Mouse (Mus musculus) induced T-regulatory cell, adult 2 months (primary cell): ENCODE measurements at regions not wholly inside any gene's neighbourhood (a gene's known extent, or its start where the extent isn't known, plus 50 kb on each side); places are given as distances from the start of the nearest gene placed in this dataset.

ENCODE experiments used
- DNase-seq: peaks from one replicate; pipeline ENCODE4 v3.0.0-alpha.2; 2012; ENCODE audit warnings: low read depth

- no peak for DNase-seq
Measured at GRCm38 (mm10) chr12:106128944-106129724, 119.1 kb downstream of the Vrk1 start.

DNA sequence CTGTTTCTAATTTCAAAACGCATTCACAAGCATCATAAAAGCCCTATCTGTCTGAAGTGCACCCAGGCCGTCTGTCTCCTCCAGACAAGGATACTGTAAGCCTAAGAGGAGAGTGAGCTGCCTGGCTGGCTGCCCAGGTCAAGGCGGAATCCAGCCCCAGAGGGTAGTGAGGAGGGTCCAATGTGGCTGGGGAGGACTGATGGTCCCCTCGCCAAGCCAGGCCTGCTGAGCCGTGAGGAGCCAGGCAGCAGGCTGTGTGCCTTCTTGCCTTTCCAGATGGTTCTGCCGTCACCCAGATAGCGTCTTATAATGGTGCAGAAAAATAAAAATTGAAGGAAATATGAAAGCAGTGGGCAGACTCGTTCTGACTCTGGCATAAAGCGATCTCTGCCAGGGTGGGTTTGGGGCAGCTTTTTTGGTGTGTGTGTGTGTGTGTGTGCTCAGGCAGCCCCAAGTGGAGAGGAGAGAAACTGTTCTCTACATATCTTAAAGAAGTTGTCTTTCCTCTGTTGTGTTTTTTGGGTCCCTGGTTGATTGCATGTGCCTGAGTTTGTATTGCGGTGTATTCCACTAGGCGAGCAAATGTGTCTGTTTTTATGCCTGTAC, 120.1 kb downstream of the Vrk1 start:
- DNase-seq = no peak

GRCm38 (mm10) chr12:106132715-106133114, 122.7 kb downstream of the Vrk1 start:
- DNase-seq = no peak

DNA sequence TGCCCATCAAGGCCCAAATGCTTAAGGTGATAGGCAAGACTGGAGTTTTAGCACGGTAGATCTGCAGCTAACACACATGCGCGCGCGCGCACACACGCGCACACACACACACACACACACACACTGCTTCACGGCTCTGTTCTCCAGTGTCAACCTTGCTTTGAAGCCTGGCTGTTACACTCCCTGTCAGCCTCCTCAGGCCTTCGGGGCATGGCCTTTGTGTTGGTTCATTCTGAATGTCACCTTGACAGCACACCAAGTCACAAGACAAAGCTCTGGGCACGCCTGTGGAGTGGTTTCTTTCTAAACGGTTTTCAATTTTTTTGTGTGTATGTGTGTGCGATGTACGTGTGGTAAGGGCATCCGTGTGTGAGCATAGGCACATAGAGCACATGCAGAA, 128.4 kb downstream of the Vrk1 start:
- DNase-seq = no peak

DNA sequence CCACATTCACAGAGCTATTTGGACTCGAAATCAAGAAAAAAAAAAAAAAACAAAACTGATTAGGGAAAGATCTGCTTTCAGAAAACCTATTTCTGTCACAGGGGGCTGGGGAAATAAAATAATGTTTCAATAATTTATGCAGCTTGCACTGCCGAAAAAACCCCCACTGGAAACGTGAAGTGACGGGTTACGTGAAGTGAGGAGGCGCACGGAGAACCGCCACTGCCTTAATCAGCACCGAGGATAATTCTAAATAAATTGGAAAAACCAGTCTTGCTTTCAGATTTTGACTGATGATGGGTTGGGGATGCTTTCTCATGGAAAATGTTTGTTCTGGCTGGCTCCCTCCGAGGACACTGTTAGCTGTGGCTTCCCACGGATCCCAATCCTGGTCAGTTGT, 129.5 kb downstream of the Vrk1 start:
- DNase-seq = no peak

GRCm38 (mm10) chr12:106139927-106140326, 129.9 kb downstream of the Vrk1 start:
- DNase-seq = no peak

GRCm38 (mm10) chr12:106140671-106141070, 130.6 kb downstream of the Vrk1 start:
- DNase-seq = no peak

DNA sequence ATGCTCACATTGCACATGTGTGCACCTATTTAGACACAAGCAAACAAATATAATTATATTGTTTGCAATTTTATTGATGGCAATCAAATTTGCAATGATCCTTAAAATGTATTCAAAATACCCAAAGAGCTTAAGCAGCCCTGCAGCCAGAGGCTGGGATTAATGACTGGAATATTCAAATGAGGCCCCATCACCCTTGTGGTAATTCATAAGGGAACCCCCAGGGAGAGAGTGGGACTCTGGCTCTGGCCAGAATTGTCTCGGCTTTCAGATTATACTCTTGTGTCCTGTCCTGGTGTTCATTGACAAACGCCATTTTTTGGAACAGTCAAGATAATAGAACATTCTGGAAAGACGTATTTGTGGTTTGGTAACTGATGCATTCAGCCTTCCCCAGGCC, 133.5 kb downstream of the Vrk1 start:
- no peak for DNase-seq

DNA sequence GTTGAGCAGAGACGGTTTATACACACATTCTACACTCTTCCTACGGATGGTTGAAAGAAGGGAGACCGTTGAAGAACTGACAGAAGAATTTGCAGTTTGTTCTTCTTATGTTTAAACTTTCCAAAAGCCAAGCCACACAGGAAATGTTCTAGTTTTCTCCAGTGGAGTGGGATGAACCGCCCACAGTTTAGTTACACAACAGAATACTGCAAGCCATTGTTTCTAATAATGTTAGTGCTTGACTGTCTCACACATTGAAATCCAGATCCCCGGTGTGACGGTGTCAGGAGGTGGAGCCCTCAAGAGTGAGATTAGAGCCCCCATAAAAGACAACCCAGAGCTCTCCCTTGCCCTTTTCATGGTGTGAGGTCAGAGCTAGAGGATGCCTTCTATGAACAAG, 146.8 kb downstream of the Vrk1 start:
- DNase-seq = no peak

DNA sequence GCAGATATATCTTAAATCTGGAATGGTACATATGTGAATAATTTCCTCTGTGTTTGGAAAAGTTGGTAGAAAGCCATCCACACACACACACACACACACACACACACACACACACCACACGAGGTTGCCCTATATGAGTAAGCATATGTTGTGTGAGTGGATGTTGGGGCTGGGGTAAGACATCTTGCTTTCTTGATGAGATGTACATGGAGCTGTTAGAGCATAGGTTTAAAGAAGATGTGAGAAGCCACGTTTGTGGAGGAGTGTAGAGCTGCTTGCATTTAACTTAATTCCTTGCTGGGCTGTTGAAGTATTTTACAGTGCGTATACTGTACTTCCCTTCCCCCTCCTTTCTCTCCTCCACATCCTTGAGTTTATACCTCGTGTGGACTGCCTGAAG, 147.8 kb downstream of the Vrk1 start:
- no peak for DNase-seq

DNA sequence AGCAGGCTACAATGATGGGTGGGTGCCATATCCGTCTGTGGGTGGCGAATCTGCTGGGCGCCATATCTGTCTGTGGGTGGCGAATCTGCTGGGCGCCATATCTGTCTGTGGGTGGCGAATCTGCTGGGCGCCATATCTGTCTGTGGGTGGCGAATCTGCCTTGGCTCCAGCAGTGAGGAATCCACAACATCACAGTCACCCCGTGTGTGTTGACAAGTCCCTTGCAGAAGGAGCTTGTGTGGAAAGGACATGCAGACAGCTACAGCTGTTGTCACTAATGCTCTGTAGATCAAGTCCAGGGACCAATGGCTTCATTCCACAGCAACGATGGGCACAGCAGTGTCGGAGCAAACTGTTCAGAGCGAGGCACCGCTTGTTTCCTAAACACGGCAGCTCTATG, 148.6 kb downstream of the Vrk1 start:
- no peak for DNase-seq

- no peak for DNase-seq
Measured at GRCm38 (mm10) chr12:106171301-106171700, 161.3 kb downstream of the Vrk1 start.

GRCm38 (mm10) chr12:106173211-106173610, 163.2 kb downstream of the Vrk1 start:
- DNase-seq = no peak

- DNase-seq = peak; percentile 17
Measured at GRCm38 (mm10) chr12:106174070-106174980, 164.3 kb downstream of the Vrk1 start.

- DNase-seq = no peak
Measured at GRCm38 (mm10) chr12:106174981-106175700, 165.1 kb downstream of the Vrk1 start.

DNA sequence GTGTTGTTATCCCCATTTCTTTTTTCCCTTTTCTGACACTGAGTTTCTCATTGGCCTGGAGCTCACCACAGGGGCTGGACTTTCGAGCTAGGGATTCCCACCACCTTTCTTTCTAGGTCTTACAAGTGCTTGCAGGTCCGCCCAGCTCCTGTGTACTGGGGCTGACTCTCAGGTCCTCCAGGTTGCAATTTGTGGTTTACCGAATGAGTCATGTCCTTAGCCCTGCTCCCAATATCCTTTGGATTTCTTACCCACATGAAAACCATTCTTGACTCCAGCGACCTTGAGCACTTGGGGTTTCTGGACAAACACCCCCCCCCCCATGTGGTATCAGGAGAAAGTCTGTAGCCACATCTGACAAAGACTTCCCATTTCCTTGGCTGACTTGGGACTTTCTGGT, 167.3 kb downstream of the Vrk1 start:
- no peak for DNase-seq

DNA sequence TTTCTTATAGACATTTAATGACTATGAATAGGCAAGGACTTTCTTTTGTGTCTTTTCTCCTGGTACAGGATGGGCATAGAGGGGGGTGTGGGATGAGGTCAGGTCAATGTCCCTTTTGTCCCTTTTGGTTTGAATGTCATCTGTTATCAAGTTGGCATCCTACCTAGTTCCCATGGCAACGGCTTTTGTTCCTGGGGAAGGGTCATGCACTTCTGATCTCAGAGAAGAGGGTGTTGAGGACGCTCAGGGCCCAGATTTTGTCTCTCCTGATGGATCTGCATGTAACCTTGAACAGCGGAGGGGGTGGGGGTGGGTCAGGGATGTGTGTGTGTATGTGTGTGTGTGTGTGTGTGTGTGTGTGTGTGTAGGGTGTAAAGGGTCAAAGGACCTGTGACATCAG, 167.8 kb downstream of the Vrk1 start:
- no peak for DNase-seq

DNA sequence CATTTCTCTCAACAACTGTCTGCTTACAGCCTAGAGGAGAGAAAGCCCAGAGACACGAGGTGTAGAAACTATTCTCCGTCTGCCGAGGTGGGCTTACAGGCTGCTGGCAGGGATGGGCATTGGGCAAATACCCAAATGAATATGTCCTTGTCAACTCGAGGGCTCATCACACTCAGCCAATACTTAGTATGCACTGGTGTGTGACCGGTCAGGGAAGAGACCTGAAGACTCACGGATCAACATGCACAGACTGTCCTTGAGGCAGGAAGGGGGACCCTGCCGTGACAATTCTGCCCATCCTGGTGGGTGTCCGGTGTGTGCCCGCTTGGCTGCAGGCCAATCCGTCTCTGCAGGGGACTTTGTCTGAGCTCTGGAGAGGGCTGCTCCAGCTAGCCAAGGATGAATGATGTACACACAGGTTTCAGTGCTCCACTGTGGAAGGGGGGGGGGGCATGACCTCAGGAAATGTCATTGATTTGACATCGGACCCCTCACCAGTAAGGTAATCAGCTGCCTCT, 168.7 kb downstream of the Vrk1 start:
- DNase-seq = no peak

DNA sequence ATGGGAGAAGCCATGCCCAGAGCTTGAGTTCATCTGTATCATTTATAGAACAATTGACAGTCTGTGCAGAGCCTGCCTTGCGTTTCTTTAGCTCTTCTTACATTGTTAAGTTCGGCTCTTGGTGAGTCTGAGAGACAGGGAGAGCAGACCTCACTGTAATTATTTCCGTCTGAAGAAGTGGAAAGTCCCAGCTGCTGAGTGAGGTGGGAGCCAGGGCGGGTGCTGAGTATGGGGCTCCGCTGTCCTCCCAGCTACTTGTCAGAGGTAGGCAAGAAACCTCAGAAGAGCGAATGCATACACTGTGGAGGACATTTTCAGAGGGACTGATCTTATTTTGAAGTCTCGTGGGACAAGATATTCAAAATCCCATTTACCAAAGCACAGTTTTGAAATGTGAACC, 172.9 kb downstream of the Vrk1 start:
- DNase-seq = peak; percentile 35

DNA sequence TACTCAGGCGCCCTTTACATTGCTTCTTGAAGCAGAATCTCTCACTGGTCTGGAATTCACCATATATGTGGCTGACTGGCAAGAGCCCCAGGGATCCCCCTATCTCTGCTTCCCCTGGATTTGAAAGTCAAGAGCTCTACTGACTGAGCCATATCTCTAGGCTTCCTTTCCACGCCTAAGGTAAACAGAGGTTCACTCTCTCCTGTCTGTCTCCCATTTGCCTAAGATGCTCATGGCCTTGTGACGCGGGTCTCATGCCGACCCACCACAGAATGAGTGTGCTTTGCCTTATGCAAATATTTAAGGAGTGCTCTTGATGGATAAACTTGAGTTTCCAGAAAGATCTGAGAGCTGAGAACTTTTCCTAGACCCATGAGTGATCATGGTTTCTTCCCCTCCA, 173.9 kb downstream of the Vrk1 start:
- no peak for DNase-seq

DNA sequence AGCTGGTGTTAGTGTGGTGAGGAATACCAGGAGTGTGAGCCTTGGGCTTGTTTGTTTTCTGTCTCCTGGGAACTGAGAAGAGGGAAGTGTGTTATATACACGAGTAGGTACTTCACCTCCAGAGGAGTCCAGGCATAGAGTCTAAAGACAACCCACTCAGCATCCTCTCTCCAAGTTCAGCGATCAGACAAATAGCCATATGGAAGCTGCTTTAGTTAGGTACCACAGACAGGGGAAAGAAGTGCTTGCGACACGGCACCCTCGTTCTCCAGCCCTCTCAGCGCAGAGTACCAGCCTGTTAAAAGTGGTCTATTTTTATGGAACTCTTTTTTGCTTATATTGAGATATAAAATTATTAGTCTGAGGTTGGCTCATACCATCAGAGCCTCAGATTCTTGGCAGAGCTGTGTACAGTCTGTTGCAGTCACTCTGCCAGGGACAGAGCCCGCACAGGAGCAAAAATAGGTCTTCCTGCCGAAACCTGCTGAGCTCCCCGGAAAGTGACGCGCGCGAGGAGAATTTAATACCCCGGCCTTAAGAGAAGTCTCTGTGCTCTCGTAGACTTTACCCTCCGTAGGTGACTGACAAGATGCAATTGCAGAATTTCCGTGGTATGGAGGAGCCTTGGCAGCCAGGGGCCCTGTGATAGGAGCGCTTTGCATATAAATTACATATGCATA, 175.5 kb downstream of the Vrk1 start:
- DNase-seq = peak; percentile 38
